Mouse (Mus musculus): ENCODE data around the gene Tmem100. TPM values are rescaled to one million over a fixed set of nuclear protein-coding genes. Genes with fewer than 3 reads are reported as not detected.

Tmem100 gene
- polyA plus RNA-seq, 1 experiment from 2014 or later: 31.1 TPM

- WGBS: 66% methylated on average over 5 of the region's 5 CpGs
- no peak overlapping the region for H3K27ac ChIP-seq (replicated peaks)
- no peak overlapping the region for H3K9ac ChIP-seq (ENCODE audit: low read length)
- no peaks in the 10 kb centered on the region for H3K4me1 ChIP-seq (replicated peaks; ENCODE audit: control insufficient read depth, insufficient read depth)
- TF ChIP-seq CTCF (IDR thresholded peaks at IDR 0.05; ENCODE audit: low read depth): no peak
- TF ChIP-seq EP300 (optimal IDR thresholded peaks at IDR 0.05): no peak
- no peaks in the 10 kb centered on the region for H3K9me3 ChIP-seq (ENCODE audit: control insufficient read depth, low read length)
- H3K4me2 ChIP-seq (replicated peaks; ENCODE audit: low read depth): no peak overlapping the region
- no peaks in the 10 kb centered on the region for H3K36me3 ChIP-seq (ENCODE audit: control insufficient read depth, insufficient read depth, low read length)
- DNase-seq (ENCODE audit: low spot score) (no peak), ATAC-seq (ENCODE audit: low FRiP score, low TSS enrichment) (no peak)
- H3K4me3 ChIP-seq (ENCODE audit: low read depth, low read length): no peak overlapping the region
- H3K27me3 ChIP-seq (ENCODE audit: control insufficient read depth, insufficient read depth, low read length): no peaks in the 10 kb centered on the region
These were observed 54.0 kb downstream of the Tmem100 start for GRCm38 (mm10) chr11:90084166-90084565.

Other genes starting within 250 kb of the Tmem100 start
- gene Pctp, start 27.5 kb upstream of the Tmem100 start, polyA plus RNA-seq (2015; fragmentation: Nextera tagmentation; extraction: Ambion mirVana): 7.6 and 8.0 TPM in 2 replicates
- 7.0 and 7.4 TPM in 2 replicates for gene Gm45716, start 157.3 kb downstream of the Tmem100 start, polyA plus RNA-seq (2015; fragmentation: Nextera tagmentation; extraction: Ambion mirVana)
- gene Mmd, start 219.1 kb downstream of the Tmem100 start, polyA plus RNA-seq (2015; fragmentation: Nextera tagmentation; extraction: Ambion mirVana): 19.1 and 21.3 TPM in 2 replicates